Mouse (Mus musculus) stomach, postnatal 0 days (tissue): ENCODE data around the gene Dlx4. TPM values are rescaled to one million over a fixed set of nuclear protein-coding genes. Genes with fewer than 3 reads are reported as not detected.

Experiments
- ATAC-seq: fragments of 200-750 bp; cut with Nextera tagmentation; 2 replicates; pipeline ENCODE4 v1.8.0; 2017; ENCODE audit not compliant: low FRiP score, low TSS enrichment
- DNase-seq: peaks from one replicate; pipeline ENCODE4 v3.0.0-alpha.2; 2016; ENCODE audit warnings: low spot score
- H3K27ac ChIP-seq: fragments of 300-500 bp; sonication (generic); replicated peaks from 2 replicates; pipeline ENCODE4 v1.5.1; 2014; ENCODE audit warnings: mild to moderate bottlenecking, control low read depth
- H3K27me3 ChIP-seq: fragments of 300-500 bp; sonication (generic); 2 replicates; pipeline ENCODE4 v1.6.1; 2014; ENCODE audit warnings: low read length; ENCODE audit not compliant: control insufficient read depth, insufficient read depth
- H3K36me3 ChIP-seq: fragments of 300-500 bp; sonication (generic); 2 replicates; pipeline ENCODE4 v1.6.1; 2014; ENCODE audit warnings: low read length, mixed read lengths; ENCODE audit not compliant: control insufficient read depth, insufficient read depth
- H3K4me1 ChIP-seq: fragments of 300-500 bp; sonication (generic); replicated peaks from 2 replicates; pipeline ENCODE4 v1.6.1; 2014; ENCODE audit warnings: antibody characterized with exemption; ENCODE audit not compliant: control insufficient read depth, insufficient read depth
- H3K4me2 ChIP-seq: fragments of 300-500 bp; sonication (generic); replicated peaks from 2 replicates; pipeline ENCODE4 v1.6.1; 2014; ENCODE audit warnings: low read depth, mild to moderate bottlenecking, control low read depth, moderate library complexity
- H3K4me3 ChIP-seq: fragments of 300-500 bp; sonication (generic); 2 replicates; pipeline ENCODE4 v1.5.1; 2014; ENCODE audit warnings: low read depth, low read length, control low read depth
- H3K9ac ChIP-seq: fragments of 300-500 bp; sonication (generic); 2 replicates; pipeline ENCODE4 v1.6.1; 2014; ENCODE audit warnings: mild to moderate bottlenecking, low read length, control low read depth, mixed read lengths
- H3K9me3 ChIP-seq: fragments of 300-500 bp; sonication (generic); 2 replicates; pipeline ENCODE4 v1.6.1; 2016; ENCODE audit warnings: low read length; ENCODE audit not compliant: control insufficient read depth
- CTCF ChIP-seq: IDR thresholded peaks from 2 replicates; pipeline ENCODE4 v1.5.1; 2016; ENCODE audit warnings: antibody characterized with exemption, low read depth, mild to moderate bottlenecking, moderate library complexity
- EP300 ChIP-seq: optimal IDR thresholded peaks from 2 replicates; pipeline ENCODE3; 2016; ENCODE audit warnings: antibody characterized with exemption
- WGBS: fragments of 180-500 bp; shearing (Covaris S2); extraction: QIAGEN DNeasy Blood & Tissue Kit; methylation state at CpG from one replicate; pipeline ENCODE4 v1.1.7; 2014; 5-methylcytosine and 5-hydroxymethylcytosine counted together
- polyA plus RNA-seq: library from polyadenylated mRNA; unstranded; fragments of >200 nt; fragmentation: Nextera tagmentation; extraction: Ambion mirVana; gene quantifications from 2 replicates; pipeline ENCODE4 v1.2.1, GENCODE M21; 2015

Gene Dlx4
- polyA plus RNA-seq, 1 experiment from 2014 or later = 1.6 TPM

GRCm38 (mm10) chr11:95126272-95127245 lies 19.5 kb downstream of the Dlx4 start:
- DNase-seq = peak; percentile 55
- H3K9ac ChIP-seq = no peak overlapping the region

GRCm38 (mm10) chr11:95125366-95125948 lies 20.6 kb downstream of the Dlx4 start:
- 42% methylated on average over 7 of the region's 7 CpGs for WGBS
- H3K9ac ChIP-seq = no peak overlapping the region

More at GRCm38 (mm10) chr11:95126272-95127245, 19.5 kb downstream of the Dlx4 start:
- H3K36me3 ChIP-seq = no peaks in the 10 kb centered on the region
- H3K27ac ChIP-seq = 0 out of 2 replicates have a peak overlapping the region, but pooled peaks have one; percentile 18
- H3K4me3 ChIP-seq = no peak overlapping the region
- peak; percentile 47; the same call in 1 of the 2 replicates for ATAC-seq
- 0 out of 2 replicates have a peak, but pooled peaks cover 5% of the 10 kb centered on the region for H3K4me1 ChIP-seq
- peaks cover 3% of the 10 kb centered on the region; the same call in 1 of the 2 replicates for H3K27me3 ChIP-seq
- H3K4me2 ChIP-seq = peak overlapping the region; percentile 39
- 1% methylated on average over 19 of the region's 20 CpGs for WGBS
- no peak for TF ChIP-seq CTCF
- H3K9me3 ChIP-seq = no peaks in the 10 kb centered on the region

DNA sequence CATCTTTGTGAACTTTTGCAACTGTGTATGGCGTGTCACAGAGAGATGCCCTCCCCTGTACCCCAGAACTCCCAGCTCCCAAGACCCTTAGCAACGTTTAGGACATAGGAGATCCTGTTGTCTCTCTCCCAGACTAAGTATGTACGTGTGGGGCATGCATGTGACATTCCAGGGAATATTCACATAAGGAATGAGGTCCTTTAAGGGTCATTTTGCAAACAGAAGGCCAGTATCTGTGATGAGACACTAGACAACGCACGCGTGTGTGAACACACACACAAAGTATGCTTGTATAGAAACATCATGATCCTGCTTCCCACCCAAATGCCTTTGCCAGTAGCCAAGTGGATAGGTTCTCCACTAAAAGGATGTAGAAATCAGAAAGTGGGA lies 24.0 kb downstream of the Dlx4 start:
- H3K36me3 ChIP-seq = no peaks in the 10 kb centered on the region
- TF ChIP-seq CTCF (no peak), EP300 (no peak)
- no peak for ATAC-seq
- DNase-seq = no peak
- peak overlapping the region; percentile 59 for H3K4me2 ChIP-seq
- no peaks in the 10 kb centered on the region for H3K9me3 ChIP-seq
- peak overlapping the region; percentile 40; the same call in 1 of the 2 replicates for H3K4me3 ChIP-seq
- H3K9ac ChIP-seq = no peak overlapping the region
- H3K27ac ChIP-seq = no peak overlapping the region
- peaks cover 8% of the 10 kb centered on the region; the same call in 1 of the 2 replicates for H3K27me3 ChIP-seq
- peaks cover 9% of the 10 kb centered on the region; the same call in 1 of the 2 replicates for H3K4me1 ChIP-seq
- WGBS = 63% methylated on average over 6 of the region's 6 CpGs

More at GRCm38 (mm10) chr11:95125366-95125948, 20.6 kb downstream of the Dlx4 start:
- ATAC-seq (no peak), DNase-seq (no peak)
- TF ChIP-seq CTCF (no peak), EP300 (no peak)
- H3K4me1 ChIP-seq = peaks cover 6% of the 10 kb centered on the region; the same call in 1 of the 2 replicates
- H3K36me3 ChIP-seq = no peaks in the 10 kb centered on the region
- no peak overlapping the region for H3K4me2 ChIP-seq
- H3K9me3 ChIP-seq = no peaks in the 10 kb centered on the region
- H3K4me3 ChIP-seq = no peak overlapping the region
- peaks cover 3% of the 10 kb centered on the region; the same call in 1 of the 2 replicates for H3K27me3 ChIP-seq
- H3K27ac ChIP-seq = no peak overlapping the region

DNA sequence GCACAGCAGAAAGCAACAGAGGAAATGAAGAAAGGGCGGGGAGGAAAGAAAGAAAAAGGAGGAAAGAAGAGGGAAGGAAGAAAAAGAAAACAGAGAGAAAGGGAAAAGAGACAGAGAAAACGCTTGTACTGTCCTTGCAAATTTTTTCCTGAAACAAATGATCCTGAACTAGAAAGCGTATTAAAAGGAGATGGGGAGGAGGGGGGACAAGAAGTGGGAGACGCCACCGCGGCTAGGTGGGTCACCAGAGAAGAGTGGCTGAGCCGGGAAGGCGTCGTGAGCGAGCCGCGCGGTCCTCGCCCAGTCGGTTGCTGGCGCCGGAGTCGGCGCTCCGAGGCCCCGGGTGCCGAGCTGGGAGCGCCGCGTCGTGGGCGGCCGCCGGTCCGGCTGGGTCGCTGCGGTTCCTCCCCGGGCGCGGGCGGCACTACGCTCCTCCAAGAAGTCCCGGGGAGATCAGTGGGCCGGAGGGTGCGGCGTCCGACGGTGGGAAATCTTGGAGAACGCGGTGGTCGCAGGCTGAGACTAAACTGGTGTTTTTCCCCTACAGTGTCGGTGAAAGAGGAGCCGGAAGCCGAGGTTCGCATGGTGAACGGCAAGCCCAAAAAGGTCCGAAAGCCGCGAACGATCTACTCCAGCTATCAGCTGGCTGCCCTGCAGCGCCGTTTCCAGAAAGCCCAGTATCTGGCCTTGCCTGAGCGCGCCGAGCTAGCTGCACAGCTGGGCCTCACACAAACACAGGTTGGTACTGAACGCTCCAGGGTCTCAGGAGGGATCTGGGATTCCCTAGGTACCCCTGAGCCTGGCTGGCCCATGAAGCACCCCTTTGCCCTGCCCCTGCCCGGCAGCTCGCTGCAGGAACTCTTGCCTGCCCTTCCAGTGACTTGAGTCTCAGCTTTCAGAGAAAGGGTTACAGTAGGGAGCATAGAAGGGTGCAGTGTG lies 24.6 kb downstream of the Dlx4 start:
- no peak for DNase-seq
- H3K9me3 ChIP-seq = no peaks in the 10 kb centered on the region
- WGBS = 6% methylated on average over 63 of the region's 63 CpGs
- H3K27ac ChIP-seq = no peak overlapping the region
- peaks cover 8% of the 10 kb centered on the region; the same call in 1 of the 2 replicates for H3K27me3 ChIP-seq
- peak overlapping the region; percentile 53 for H3K9ac ChIP-seq
- peaks cover 5% of the 10 kb centered on the region; the same call in 1 of the 2 replicates for H3K4me1 ChIP-seq
- H3K36me3 ChIP-seq = no peaks in the 10 kb centered on the region
- H3K4me3 ChIP-seq = peak overlapping the region; percentile 40
- no peak for ATAC-seq
- H3K4me2 ChIP-seq = peak overlapping the region; percentile 59
- no peak for TF ChIP-seq CTCF

- H3K4me3 ChIP-seq = peak overlapping the region; percentile 40
- H3K27me3 ChIP-seq = peaks cover 8% of the 10 kb centered on the region; the same call in 1 of the 2 replicates
- WGBS = 2% methylated on average over 21 of the region's 21 CpGs
- no peaks in the 10 kb centered on the region for H3K9me3 ChIP-seq
- no peak for DNase-seq
- peak overlapping the region; percentile 38; the same call in 1 of the 2 replicates for H3K9ac ChIP-seq
- H3K4me1 ChIP-seq = peaks cover 3% of the 10 kb centered on the region; the same call in 1 of the 2 replicates
- no peak for TF ChIP-seq EP300
- TF ChIP-seq CTCF = no peak
- no peaks in the 10 kb centered on the region for H3K36me3 ChIP-seq
- peak overlapping the region; percentile 59 for H3K4me2 ChIP-seq
- H3K27ac ChIP-seq = no peak overlapping the region
- ATAC-seq = no peak
Observed at GRCm38 (mm10) chr11:95120633-95121020, 25.4 kb downstream of the Dlx4 start.
